Mouse (Mus musculus) kidney, adult 2 months (tissue): ENCODE results near the gene Gtf2h1. TPM values are rescaled to one million over a fixed set of nuclear protein-coding genes. Genes with fewer than 3 reads are reported as not detected.
A peak's percentile ranks its signal among the peaks of the same experiment; 100 is the strongest.

ENCODE experiments used
- DNase-seq: peaks from one replicate; pipeline ENCODE4 v3.0.0; 2021
- H3K27ac ChIP-seq: fragments of 200-500 bp; 2 replicates; pipeline ENCODE4 v1.5.1; 2012; ENCODE audit warnings: low read depth, low read length, control low read depth, inconsistent platforms; ENCODE audit not compliant: insufficient read depth
- H3K27me3 ChIP-seq: fragments of 200-500 bp; replicated peaks from 2 replicates; pipeline ENCODE4 v1.6.1; 2012; ENCODE audit warnings: mild to moderate bottlenecking, moderate library complexity, low read length, inconsistent platforms; ENCODE audit not compliant: control insufficient read depth, insufficient read depth
- H3K36me3 ChIP-seq: fragments of 200-500 bp; 2 replicates; pipeline ENCODE4 v1.6.1; 2012; ENCODE audit warnings: mild to moderate bottlenecking, moderate library complexity, low read length, inconsistent platforms; ENCODE audit not compliant: control insufficient read depth, insufficient read depth
- H3K4me1 ChIP-seq: fragments of 200-500 bp; 2 replicates; pipeline ENCODE4 v1.6.1; 2011; ENCODE audit warnings: low read length; ENCODE audit not compliant: control insufficient read depth, insufficient read depth
- H3K4me3 ChIP-seq: fragments of 200-500 bp; 2 replicates; pipeline ENCODE4 v1.5.1; 2011; ENCODE audit warnings: mild to moderate bottlenecking, low read depth, low read length, control low read depth; ENCODE audit not compliant: insufficient read depth
- CTCF ChIP-seq: fragments of 200-500 bp; conservative IDR thresholded peaks from 2 replicates; pipeline ENCODE4 v1.5.1; 2011; ENCODE audit warnings: low read depth, mild to moderate bottlenecking, control low read depth, low read length, moderate library complexity, mixed read lengths; ENCODE audit not compliant: insufficient read depth, insufficient read length
- POLR2A ChIP-seq: fragments of 200-500 bp; IDR thresholded peaks from one replicate; pipeline ENCODE4 v1.6.1; 2011; ENCODE audit warnings: low read depth, low read length, control low read depth
- WGBS: fragments of 180-500 bp; shearing (Covaris S2); methylation state at CpG from one replicate; pipeline ENCODE4 v1.1.7; 2018; 5-methylcytosine and 5-hydroxymethylcytosine counted together
- polyA plus RNA-seq: library from polyadenylated mRNA; depleted of rRNA; stranded (reverse); fragments of >200 nt; gene quantifications from 2 replicates; pipeline ENCODE4 v1.2.3, GENCODE M21; 2012

Gene Gtf2h1
- polyA plus RNA-seq, 1 experiment, result 11.6 TPM

- Histone ChIP-seq H3K4me1 (no peaks in the 10 kb centered on the region), H3K4me3 (no peak overlapping the region), H3K36me3 (peaks cover 11% of the 10 kb centered on the region), H3K27me3 (no peaks in the 10 kb centered on the region), H3K27ac (no peak overlapping the region)
- no peak for DNase-seq
- TF ChIP-seq POLR2A (no peak), CTCF (no peak)
These were observed 28.5 kb upstream of the Gtf2h1 start for GRCm38 (mm10) chr7:46767371-46767770.

GRCm38 (mm10) chr7:46768451-46768850 is 27.5 kb upstream of the Gtf2h1 start:
- Histone ChIP-seq H3K27ac (no peak overlapping the region), H3K4me3 (no peak overlapping the region), H3K27me3 (no peaks in the 10 kb centered on the region), H3K36me3 (peaks cover 11% of the 10 kb centered on the region), H3K4me1 (no peaks in the 10 kb centered on the region)
- no peak for TF ChIP-seq CTCF
- no peak for TF ChIP-seq POLR2A
- no peak for DNase-seq
- WGBS, result 92% methylated on average over 7 of the region's 7 CpGs

GRCm38 (mm10) chr7:46770706-46771105 is 25.2 kb upstream of the Gtf2h1 start:
- WGBS, result 56% methylated on average over 4 of the region's 4 CpGs
- Histone ChIP-seq H3K27ac (no peak overlapping the region), H3K36me3 (peaks cover 11% of the 10 kb centered on the region), H3K4me1 (no peaks in the 10 kb centered on the region), H3K4me3 (no peak overlapping the region), H3K27me3 (no peaks in the 10 kb centered on the region)
- DNase-seq, result peak; percentile 64
- TF ChIP-seq CTCF, result peak; percentile 98
- no peak for TF ChIP-seq POLR2A

GRCm38 (mm10) chr7:46789177-46789849 is 6.6 kb upstream of the Gtf2h1 start:
- no peak for DNase-seq
- no peaks in the 10 kb centered on the region for H3K4me1 ChIP-seq
- H3K36me3 ChIP-seq, result peaks cover 14% of the 10 kb centered on the region
- H3K27me3 ChIP-seq, result no peaks in the 10 kb centered on the region
- no peak overlapping the region for H3K27ac ChIP-seq
- H3K4me3 ChIP-seq, result no peak overlapping the region
- 79% methylated on average over 5 of the region's 5 CpGs for WGBS
- TF ChIP-seq POLR2A (no peak), CTCF (no peak)

- Histone ChIP-seq H3K27ac (0 out of 2 replicates have a peak overlapping the region, but pooled peaks have one; percentile 27), H3K4me3 (peak overlapping the region; percentile 6; the same call in 1 of the 2 replicates), H3K4me1 (peaks cover 6% of the 10 kb centered on the region; the same call in 1 of the 2 replicates), H3K27me3 (no peaks in the 10 kb centered on the region), H3K36me3 (peaks cover 3% of the 10 kb centered on the region; the same call in 1 of the 2 replicates)
- TF ChIP-seq CTCF, result no peak
- TF ChIP-seq POLR2A, result no peak
- DNase-seq, result peak; percentile 77
- WGBS, result 39% methylated on average over 4 of the region's 4 CpGs
These were observed 2.0 kb upstream of the Gtf2h1 start for GRCm38 (mm10) chr7:46793871-46794270.

GRCm38 (mm10) chr7:46796206-46796679 is 340 bp downstream of the Gtf2h1 start:
- Histone ChIP-seq H3K4me3 (peak overlapping the region; percentile 78), H3K4me1 (peaks cover 6% of the 10 kb centered on the region; the same call in 1 of the 2 replicates), H3K36me3 (no peaks in the 10 kb centered on the region), H3K27me3 (no peaks in the 10 kb centered on the region), H3K27ac (peak overlapping the region; percentile 97)
- no peak for TF ChIP-seq CTCF
- no peak for TF ChIP-seq POLR2A
- 0% methylated on average over 29 of the region's 31 CpGs for WGBS
- no peak for DNase-seq

GRCm38 (mm10) chr7:46796779-46797178 is 876 bp downstream of the Gtf2h1 start:
- Histone ChIP-seq H3K4me1 (peaks cover 6% of the 10 kb centered on the region; the same call in 1 of the 2 replicates), H3K4me3 (peak overlapping the region; percentile 58), H3K27ac (no peak overlapping the region), H3K36me3 (no peaks in the 10 kb centered on the region), H3K27me3 (no peaks in the 10 kb centered on the region)
- no peak for TF ChIP-seq CTCF
- no peak for TF ChIP-seq POLR2A
- WGBS, result 36% methylated on average over 6 of the region's 6 CpGs
- no peak for DNase-seq
